Mouse (Mus musculus) heart, postnatal 14 days (tissue): ENCODE measurements around the gene Tnks1bp1. TPM values are rescaled to one million over a fixed set of nuclear protein-coding genes. Genes with fewer than 3 reads are reported as not detected.

Source experiments
- DNase-seq, 2 experiments: peaks; one replicate each; pipeline ENCODE4 v3.0.0; 2021 to 2022
- intact Hi-C: fragments of 180-260 bp; cut with DNase I; formaldehyde crosslinking; loops from one replicate; pipeline ENCODE4 v1.15.1; 2025
- total RNA-seq, 2 experiments: library from RNA; stranded (reverse); gene quantifications; 2 replicates each; pipeline ENCODE4 v1.2.3; 2021

The Tnks1bp1 gene
- total RNA-seq, 2 experiments from 2014 or later, result 84.7 to 87.5 TPM

DNA sequence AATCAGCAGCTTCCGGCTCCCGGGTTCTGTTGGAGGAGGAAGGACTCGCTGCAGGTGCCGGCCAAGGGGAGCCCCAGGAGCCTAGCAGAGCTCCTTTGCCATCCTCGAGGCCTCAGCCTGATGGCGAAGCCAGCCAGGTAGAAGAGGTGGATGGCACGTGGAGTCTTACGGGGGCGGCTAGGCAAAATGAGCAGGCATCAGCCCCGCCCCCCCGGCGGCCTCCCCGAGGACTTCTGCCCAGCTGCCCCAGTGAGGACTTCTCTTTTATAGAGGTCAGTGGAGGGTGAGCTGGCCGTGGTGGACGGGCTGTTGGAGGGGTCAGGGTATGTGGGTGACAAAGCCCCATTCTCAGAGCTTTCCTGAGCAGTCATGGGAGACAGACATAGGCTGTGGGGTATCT is 22.3 kb downstream of the Tnks1bp1 start:
- intact Hi-C loops, result no loop called here
- no peak for DNase-seq

DNA sequence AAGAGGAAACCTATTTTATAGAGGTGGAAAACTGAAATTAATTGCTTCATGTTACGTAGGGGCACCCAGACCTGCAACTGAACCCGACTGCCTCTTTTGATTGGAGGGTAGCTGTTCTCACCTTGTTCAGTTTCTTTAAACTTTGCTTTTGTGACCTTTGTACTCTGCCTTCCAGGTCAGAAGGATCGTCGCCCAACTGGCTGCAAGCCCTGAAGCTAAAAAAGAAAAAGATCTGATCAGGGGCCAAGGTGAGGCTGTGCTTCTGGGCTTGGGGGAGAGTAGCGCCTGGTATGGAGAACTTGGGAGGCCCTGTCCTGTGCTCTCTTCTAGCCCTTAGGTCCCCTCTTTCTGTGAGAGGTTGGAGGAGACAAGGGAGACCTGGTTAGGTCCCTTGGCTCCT is 24.1 kb downstream of the Tnks1bp1 start:
- no peak for DNase-seq
- intact Hi-C loops, result no loop called here

DNA sequence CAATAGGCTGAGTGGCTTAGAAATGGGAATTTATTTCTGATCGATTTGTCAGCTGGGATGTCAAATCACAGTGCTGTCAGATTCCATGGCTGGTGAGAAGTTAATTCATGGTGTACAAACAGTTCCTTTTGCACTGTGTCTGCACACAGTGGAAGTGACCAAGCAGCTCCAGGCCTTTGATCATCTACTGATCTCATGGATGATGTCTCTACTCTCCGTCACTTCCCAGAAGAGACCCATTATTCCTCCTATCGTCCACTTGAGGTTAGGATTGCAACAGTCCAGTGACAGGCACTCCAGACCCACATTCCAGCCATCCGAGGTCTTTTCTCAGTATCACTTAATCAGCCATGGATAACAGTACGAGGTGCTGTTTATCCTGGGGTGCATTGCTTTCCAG is 25.9 kb downstream of the Tnks1bp1 start:
- no peak for DNase-seq
- intact Hi-C loops, result no loop called here

DNA sequence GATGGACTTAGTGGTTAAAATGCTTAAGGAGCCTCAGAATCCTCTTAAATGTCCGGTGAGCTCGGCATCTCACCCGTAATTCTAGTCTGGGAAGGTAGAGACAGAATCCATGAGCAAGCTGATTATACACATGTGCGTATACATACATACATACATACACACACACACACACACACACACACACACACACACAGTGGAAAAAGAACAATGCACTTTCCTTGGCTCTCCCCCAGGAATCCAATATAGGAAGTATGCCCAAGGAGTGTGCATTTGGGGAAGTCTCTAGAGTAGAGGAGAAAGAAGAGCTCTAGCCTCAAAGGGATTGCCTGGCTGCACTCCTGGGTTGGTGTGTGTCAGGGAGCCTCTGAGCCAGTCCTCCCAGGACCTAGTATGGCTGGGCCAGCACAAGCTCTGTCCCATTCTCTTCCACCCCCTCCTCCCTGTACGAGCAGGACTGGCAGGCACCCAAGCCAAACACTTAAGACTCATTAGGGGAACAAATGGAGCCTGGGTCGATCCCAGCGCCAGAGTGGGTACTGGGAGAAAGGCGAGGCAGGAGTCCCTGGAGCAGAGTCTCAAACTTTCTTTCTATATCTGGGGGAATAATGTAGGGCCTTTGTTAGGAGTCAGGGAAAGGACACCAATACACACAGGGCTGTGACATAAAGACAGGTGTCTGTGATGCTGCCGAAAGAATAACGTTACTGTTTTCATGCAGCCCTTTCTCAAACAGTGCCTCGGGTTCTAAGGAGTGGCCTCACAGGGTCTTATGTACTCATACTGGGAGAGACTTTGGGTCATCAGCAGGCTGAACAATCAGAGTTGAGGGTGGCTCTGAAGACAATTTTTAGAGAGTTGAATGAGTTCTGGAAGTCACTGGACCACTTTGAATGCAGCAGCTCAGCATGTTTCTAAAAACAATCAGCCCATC is 41.2 kb downstream of the Tnks1bp1 start:
- intact Hi-C loops, result no loop called here
- peak; percentile 52 to 61 for DNase-seq

DNA sequence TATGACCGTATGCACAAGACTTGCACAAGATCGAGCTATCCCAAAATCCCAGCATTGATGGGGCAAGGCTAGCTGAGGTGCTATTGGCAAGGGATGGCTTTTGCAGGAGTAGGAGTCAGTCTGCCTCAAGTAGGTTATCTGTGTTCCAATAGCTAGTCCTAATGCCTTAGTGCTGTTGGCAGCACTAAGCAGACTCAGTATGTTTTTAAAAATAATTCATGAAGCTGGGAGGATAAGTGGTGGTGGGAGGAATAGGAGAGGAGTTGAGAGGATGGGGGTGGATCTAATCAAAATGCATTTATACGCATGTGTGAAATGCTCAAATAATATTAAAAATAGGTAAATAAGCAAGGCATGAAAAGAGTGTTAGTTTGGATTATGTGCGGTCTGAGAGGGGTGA is 43.5 kb downstream of the Tnks1bp1 start:
- intact Hi-C loops, result no loop called here
- no peak for DNase-seq

- intact Hi-C loops, result no loop called here
- DNase-seq, result no peak
Measured at GRCm38 (mm10) chr2:85093376-85093775, 45.6 kb downstream of the Tnks1bp1 start.

DNA sequence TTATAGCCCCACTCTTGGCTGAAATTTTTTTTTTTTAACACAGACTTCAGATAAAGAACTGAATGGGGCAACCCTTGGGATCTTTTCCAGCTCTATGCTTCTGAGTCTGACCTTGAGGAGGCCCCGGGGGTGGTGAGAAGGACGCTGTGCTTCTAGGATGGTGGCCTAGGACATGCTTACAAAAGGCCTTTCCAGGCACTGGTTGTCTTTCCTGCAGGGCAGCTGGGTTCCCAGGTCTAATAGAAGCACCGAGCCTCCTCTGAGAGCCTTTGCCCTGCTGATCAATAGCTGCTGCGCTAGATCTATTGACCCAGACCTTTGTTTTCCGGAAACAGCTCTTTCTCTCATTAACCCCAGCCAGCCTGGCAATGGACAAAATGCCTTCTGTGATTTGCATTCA is 48.1 kb downstream of the Tnks1bp1 start:
- DNase-seq, result no peak
- intact Hi-C loops, result no loop called here

GRCm38 (mm10) chr2:85098014-85098413 is 50.2 kb downstream of the Tnks1bp1 start:
- intact Hi-C loops, result no loop called here
- DNase-seq, result no peak

DNA sequence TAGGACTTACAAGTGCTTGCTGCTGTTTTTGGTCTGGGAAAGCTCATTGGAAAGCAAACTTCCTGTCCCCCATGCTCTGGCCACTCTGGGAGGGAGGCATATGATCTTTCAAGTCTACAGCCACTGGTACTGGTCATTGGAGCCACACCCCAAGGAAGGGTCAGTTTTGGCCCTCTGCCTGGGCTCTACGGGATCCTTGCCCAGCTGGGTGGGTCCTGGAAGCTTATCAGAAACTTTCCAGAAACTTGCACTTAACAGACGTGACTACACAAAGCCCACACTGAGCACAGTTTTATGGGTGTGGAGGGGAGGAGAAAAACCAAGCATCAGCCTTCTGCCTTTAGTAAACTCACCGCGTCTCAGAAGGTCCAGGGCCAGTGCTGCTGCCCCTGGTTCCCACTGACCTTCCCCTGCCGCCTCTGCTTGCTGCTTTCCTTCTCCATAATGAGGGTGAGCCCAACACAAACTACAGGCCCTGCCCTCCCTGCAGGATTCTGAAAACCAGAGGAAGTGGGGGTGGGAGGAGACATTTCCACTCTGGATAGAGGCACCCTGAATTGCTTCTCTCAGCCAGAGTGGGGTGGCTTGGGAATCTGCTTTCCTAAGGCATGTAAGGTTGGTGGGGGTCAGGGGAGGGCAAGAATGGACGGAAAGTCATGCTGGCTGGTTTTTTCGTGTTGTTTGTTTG is 51.1 kb downstream of the Tnks1bp1 start:
- intact Hi-C loops, result no loop called here

DNA sequence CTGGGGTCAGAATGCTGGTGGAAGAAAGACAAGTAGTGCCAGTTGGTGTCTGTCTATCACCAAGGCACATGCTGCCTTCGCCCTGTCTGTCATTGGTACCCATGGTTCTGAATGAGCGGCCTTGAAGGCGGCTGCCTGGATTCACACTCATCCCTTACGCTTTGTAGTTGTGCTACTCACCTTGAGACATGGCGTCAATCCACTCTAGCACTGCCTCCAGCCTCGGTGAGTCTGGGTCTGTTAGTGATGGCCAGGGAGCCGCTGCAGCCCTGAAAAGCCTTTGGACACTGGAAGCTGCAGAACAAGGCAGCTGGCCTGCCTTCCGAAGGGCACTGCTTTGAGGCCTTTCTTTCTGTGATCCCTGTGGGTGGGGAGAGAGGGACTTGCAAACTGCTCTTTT is 55.4 kb downstream of the Tnks1bp1 start:
- intact Hi-C loops, result no loop called here

More for the DNA sequence above, 51.1 kb downstream of the Tnks1bp1 start:
- peak; percentile 81 to 83 for DNase-seq

GRCm38 (mm10) chr2:85105426-85106013 is 57.7 kb downstream of the Tnks1bp1 start:
- no peak for DNase-seq
- intact Hi-C loops, result no loop called here

More for the DNA sequence above, 55.4 kb downstream of the Tnks1bp1 start:
- no peak for DNase-seq

- intact Hi-C loops, result no loop called here
- no peak for DNase-seq
Measured at GRCm38 (mm10) chr2:85106068-85106790, 58.4 kb downstream of the Tnks1bp1 start.

- intact Hi-C loops, result no loop called here
- DNase-seq, result no peak
Measured at GRCm38 (mm10) chr2:85106941-85107340, 59.1 kb downstream of the Tnks1bp1 start.

DNA sequence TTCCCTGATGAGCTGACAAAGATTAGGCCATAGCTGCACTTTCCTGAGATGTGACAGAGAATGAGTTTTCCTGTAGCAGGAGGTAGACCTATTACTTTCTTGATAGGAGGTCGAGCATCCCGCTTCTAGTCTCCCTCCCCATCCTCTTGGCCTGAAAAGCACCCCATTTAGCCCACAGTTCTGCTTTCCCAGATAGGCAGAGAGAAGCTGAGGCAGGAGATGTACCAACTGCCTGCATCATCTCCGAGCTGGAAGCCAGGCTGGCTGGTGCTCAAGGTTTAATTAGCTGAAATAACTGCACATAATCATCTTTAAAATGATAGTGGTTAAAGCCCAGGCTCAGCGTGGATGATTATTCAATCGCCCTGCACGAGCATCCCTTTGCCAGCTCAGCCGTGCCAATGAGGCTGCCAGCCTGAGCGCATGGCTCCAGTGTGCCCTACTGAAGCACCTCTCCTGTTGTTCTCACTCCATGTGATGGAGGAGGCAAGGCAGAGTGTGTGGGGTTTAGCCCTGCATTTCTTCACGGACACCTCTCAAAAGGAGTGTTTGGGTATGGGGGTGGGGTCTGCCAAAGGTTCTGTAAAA is 62.6 kb downstream of the Tnks1bp1 start:
- intact Hi-C loops, result no loop called here
- DNase-seq, result no peak

Other genes starting within 250 kb of the Tnks1bp1 start
- 10 to 100 TPM; 67.6 to 87.8 TPM for gene Ube2l6, start 249.2 kb upstream of the Tnks1bp1 start, total RNA-seq
- gene Smtnl1, start 225.4 kb upstream of the Tnks1bp1 start, total RNA-seq, result under 1 TPM in 1 of 2 experiments, not detected in 1; 0.14 TPM
- gene Timm10, start 221.0 kb upstream of the Tnks1bp1 start, total RNA-seq, result 100 to 1,000 TPM in 1 of 2 experiments, 10 to 100 TPM in 1; 78.1 to 101 TPM
- gene Slc43a1, start 209.2 kb upstream of the Tnks1bp1 start, total RNA-seq, result 1 to 10 TPM; 2.9 to 3.6 TPM
- 1 to 10 TPM; 4.7 to 4.9 TPM for gene Rtn4rl2, start 161.3 kb upstream of the Tnks1bp1 start, total RNA-seq
- gene Slc43a3, start 111.4 kb upstream of the Tnks1bp1 start, total RNA-seq, result 100 to 1,000 TPM; 101 to 105 TPM
- gene Prg2, start 67.6 kb upstream of the Tnks1bp1 start, total RNA-seq, result not detected
- gene Prg3, start 59.8 kb upstream of the Tnks1bp1 start, total RNA-seq, result not detected
- 10 to 100 TPM; 43.7 to 46.1 TPM for gene Ssrp1, start 10.8 kb upstream of the Tnks1bp1 start, total RNA-seq
- gene P2rx3, start 10.6 kb upstream of the Tnks1bp1 start, total RNA-seq, result under 1 TPM; 0.14 to 0.24 TPM
- 100 to 1,000 TPM in 1 of 2 experiments, 10 to 100 TPM in 1; 93.4 to 104 TPM for gene Aplnr, start 88.2 kb downstream of the Tnks1bp1 start, total RNA-seq
- gene Lrrc55, start 149.2 kb downstream of the Tnks1bp1 start, total RNA-seq, result 1 to 10 TPM; 3.1 to 4.3 TPM